In the genomic region with DNA sequence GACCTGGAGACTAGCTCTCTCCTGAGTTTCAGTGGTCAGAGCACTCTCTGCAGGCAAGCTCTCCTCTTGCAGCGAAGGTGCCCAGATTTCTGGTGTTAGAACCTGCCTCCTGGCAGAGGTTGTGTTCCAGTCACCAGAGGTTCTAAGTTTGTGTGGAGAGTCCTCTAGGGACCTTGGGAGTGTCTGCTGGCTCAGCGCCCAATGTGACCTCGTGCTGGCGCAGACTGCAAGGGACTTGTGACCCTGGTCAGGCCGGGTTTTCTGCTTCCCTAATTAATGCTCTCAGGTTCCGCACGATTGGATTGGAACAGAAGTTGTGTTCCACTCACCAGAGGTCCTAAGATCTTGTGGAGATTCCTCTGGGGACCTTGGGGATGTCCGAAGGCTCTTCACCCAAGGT, we compare ENCODE assay signal across 6 mouse cellular contexts.
DNase-seq lines count a peak whose midpoint lies in the region.

No protein-coding gene starts in this region.

- DNase-seq in adrenal gland, adult 2 months = peak; percentile 31
- peak; percentile 49 for DNase-seq in adrenal gland, postnatal 25 days
- peak; percentile 44 for DNase-seq in kidney, adult 18-20 months
- peak; percentile 60 for DNase-seq in kidney, adult 9 months
- DNase-seq in kidney, postnatal 14 days = peak; percentile 60
- DNase-seq in kidney, postnatal 4 days = peak; percentile 39 to 43

Comparison
In these comparisons a context has a peak if more than half of its experiments do, and no peak if none do; other contexts are left out.
1. Peak in every context shown above with its lines: DNase-seq.